Mouse (Mus musculus): ENCODE results near the gene Prkar2b. TPM values are rescaled to one million over a fixed set of nuclear protein-coding genes. Genes with fewer than 3 reads are reported as not detected.

The Prkar2b gene
- polyA plus RNA-seq, 1 experiment from 2014 or later, result 12.7 TPM

GRCm38 (mm10) chr12:32007646-32008045 lies 53.5 kb downstream of the Prkar2b start:
- Histone ChIP-seq H3K4me2 (ENCODE audit: low read depth, low read length) (no peak overlapping the region), H3K36me3 (ENCODE audit: control insufficient read depth, insufficient read depth, low read length) (no peaks in the 10 kb centered on the region), H3K4me1 (ENCODE audit: control insufficient read depth, insufficient read depth, low read length) (no peaks in the 10 kb centered on the region), H3K9me3 (ENCODE audit: control insufficient read depth, low read length) (peaks cover 5% of the 10 kb centered on the region; the same call in 1 of the 2 replicates), H3K4me3 (ENCODE audit: low read length) (no peak overlapping the region), H3K9ac (ENCODE audit: low read depth, low read length) (no peak overlapping the region), H3K27ac (ENCODE audit: low read length) (no peak overlapping the region), H3K27me3 (replicated peaks; ENCODE audit: control insufficient read depth, insufficient read depth, low read length) (no peaks in the 10 kb centered on the region)
- WGBS, result 78% methylated on average over 4 of the region's 4 CpGs
- ATAC-seq, result no peak

GRCm38 (mm10) chr12:32007040-32007439 lies 54.1 kb downstream of the Prkar2b start:
- no peaks in the 10 kb centered on the region for H3K27me3 ChIP-seq (replicated peaks; ENCODE audit: control insufficient read depth, insufficient read depth, low read length)
- H3K9ac ChIP-seq (ENCODE audit: low read depth, low read length), result no peak overlapping the region
- no peak overlapping the region for H3K4me2 ChIP-seq (ENCODE audit: low read depth, low read length)
- 92% methylated on average over 8 of the region's 8 CpGs for WGBS
- no peaks in the 10 kb centered on the region for H3K4me1 ChIP-seq (ENCODE audit: control insufficient read depth, insufficient read depth, low read length)
- no peaks in the 10 kb centered on the region for H3K36me3 ChIP-seq (ENCODE audit: control insufficient read depth, insufficient read depth, low read length)
- ATAC-seq, result no peak
- no peak overlapping the region for H3K4me3 ChIP-seq (ENCODE audit: low read length)
- no peak overlapping the region for H3K27ac ChIP-seq (ENCODE audit: low read length)
- H3K9me3 ChIP-seq (ENCODE audit: control insufficient read depth, low read length), result peaks cover 5% of the 10 kb centered on the region; the same call in 1 of the 2 replicates

GRCm38 (mm10) chr12:32006391-32006929 lies 54.6 kb downstream of the Prkar2b start:
- 83% methylated on average over 10 of the region's 10 CpGs for WGBS
- peaks cover 5% of the 10 kb centered on the region; the same call in 1 of the 2 replicates for H3K9me3 ChIP-seq (ENCODE audit: control insufficient read depth, low read length)
- no peaks in the 10 kb centered on the region for H3K27me3 ChIP-seq (replicated peaks; ENCODE audit: control insufficient read depth, insufficient read depth, low read length)
- no peaks in the 10 kb centered on the region for H3K4me1 ChIP-seq (ENCODE audit: control insufficient read depth, insufficient read depth, low read length)
- H3K9ac ChIP-seq (ENCODE audit: low read depth, low read length), result no peak overlapping the region
- no peak overlapping the region for H3K4me3 ChIP-seq (ENCODE audit: low read length)
- no peak overlapping the region for H3K4me2 ChIP-seq (ENCODE audit: low read depth, low read length)
- H3K36me3 ChIP-seq (ENCODE audit: control insufficient read depth, insufficient read depth, low read length), result no peaks in the 10 kb centered on the region
- no peak overlapping the region for H3K27ac ChIP-seq (ENCODE audit: low read length)
- ATAC-seq, result no peak

- 87% methylated on average over 7 of the region's 7 CpGs for WGBS
- H3K4me3 ChIP-seq (ENCODE audit: low read length), result no peak overlapping the region
- H3K27me3 ChIP-seq (replicated peaks; ENCODE audit: control insufficient read depth, insufficient read depth, low read length), result no peaks in the 10 kb centered on the region
Observed at GRCm38 (mm10) chr12:32000464-32000863, 60.6 kb downstream of the Prkar2b start.

GRCm38 (mm10) chr12:31998706-31999105 lies 62.4 kb downstream of the Prkar2b start:
- Histone ChIP-seq H3K36me3 (ENCODE audit: control insufficient read depth, insufficient read depth, low read length) (no peaks in the 10 kb centered on the region), H3K27ac (ENCODE audit: low read length) (no peak overlapping the region), H3K9ac (ENCODE audit: low read depth, low read length) (no peak overlapping the region), H3K4me3 (ENCODE audit: low read length) (no peak overlapping the region), H3K9me3 (ENCODE audit: control insufficient read depth, low read length) (no peaks in the 10 kb centered on the region), H3K4me1 (ENCODE audit: control insufficient read depth, insufficient read depth, low read length) (peaks cover 2% of the 10 kb centered on the region; the same call in 1 of the 2 replicates), H3K4me2 (ENCODE audit: low read depth, low read length) (no peak overlapping the region), H3K27me3 (replicated peaks; ENCODE audit: control insufficient read depth, insufficient read depth, low read length) (no peaks in the 10 kb centered on the region)
- no peak for ATAC-seq
- 84% methylated on average over 5 of the region's 5 CpGs for WGBS

More at GRCm38 (mm10) chr12:32000464-32000863, 60.6 kb downstream of the Prkar2b start:
- no peak for ATAC-seq
- H3K36me3 ChIP-seq (ENCODE audit: control insufficient read depth, insufficient read depth, low read length), result no peaks in the 10 kb centered on the region
- peaks cover 2% of the 10 kb centered on the region; the same call in 1 of the 2 replicates for H3K4me1 ChIP-seq (ENCODE audit: control insufficient read depth, insufficient read depth, low read length)
- no peaks in the 10 kb centered on the region for H3K9me3 ChIP-seq (ENCODE audit: control insufficient read depth, low read length)
- H3K27ac ChIP-seq (ENCODE audit: low read length), result no peak overlapping the region
- no peak overlapping the region for H3K4me2 ChIP-seq (ENCODE audit: low read depth, low read length)
- no peak overlapping the region for H3K9ac ChIP-seq (ENCODE audit: low read depth, low read length)

- peaks cover 2% of the 10 kb centered on the region; the same call in 1 of the 2 replicates for H3K4me1 ChIP-seq (ENCODE audit: control insufficient read depth, insufficient read depth, low read length)
- H3K4me3 ChIP-seq (ENCODE audit: low read length), result no peak overlapping the region
- no peak overlapping the region for H3K27ac ChIP-seq (ENCODE audit: low read length)
- no peaks in the 10 kb centered on the region for H3K9me3 ChIP-seq (ENCODE audit: control insufficient read depth, low read length)
- no peak overlapping the region for H3K4me2 ChIP-seq (ENCODE audit: low read depth, low read length)
- no peaks in the 10 kb centered on the region for H3K27me3 ChIP-seq (replicated peaks; ENCODE audit: control insufficient read depth, insufficient read depth, low read length)
- H3K9ac ChIP-seq (ENCODE audit: low read depth, low read length), result no peak overlapping the region
- H3K36me3 ChIP-seq (ENCODE audit: control insufficient read depth, insufficient read depth, low read length), result no peaks in the 10 kb centered on the region
- 68% methylated on average over 3 of the region's 3 CpGs for WGBS
- no peak for ATAC-seq
Observed at GRCm38 (mm10) chr12:31997328-31997878, 63.7 kb downstream of the Prkar2b start.

GRCm38 (mm10) chr12:31996877-31997276 lies 64.2 kb downstream of the Prkar2b start:
- WGBS, result 49% methylated on average over 5 of the region's 5 CpGs
- H3K9me3 ChIP-seq (ENCODE audit: control insufficient read depth, low read length), result no peaks in the 10 kb centered on the region
- no peak overlapping the region for H3K9ac ChIP-seq (ENCODE audit: low read depth, low read length)
- H3K4me1 ChIP-seq (ENCODE audit: control insufficient read depth, insufficient read depth, low read length), result peaks cover 2% of the 10 kb centered on the region; the same call in 1 of the 2 replicates
- no peak overlapping the region for H3K27ac ChIP-seq (ENCODE audit: low read length)
- H3K27me3 ChIP-seq (replicated peaks; ENCODE audit: control insufficient read depth, insufficient read depth, low read length), result no peaks in the 10 kb centered on the region
- H3K4me3 ChIP-seq (ENCODE audit: low read length), result no peak overlapping the region
- no peak overlapping the region for H3K4me2 ChIP-seq (ENCODE audit: low read depth, low read length)
- peak; percentile 74 for ATAC-seq
- no peaks in the 10 kb centered on the region for H3K36me3 ChIP-seq (ENCODE audit: control insufficient read depth, insufficient read depth, low read length)

- Histone ChIP-seq H3K36me3 (ENCODE audit: control insufficient read depth, insufficient read depth, low read length) (no peaks in the 10 kb centered on the region), H3K4me1 (ENCODE audit: control insufficient read depth, insufficient read depth, low read length) (no peaks in the 10 kb centered on the region), H3K9ac (ENCODE audit: low read depth, low read length) (no peak overlapping the region), H3K27me3 (replicated peaks; ENCODE audit: control insufficient read depth, insufficient read depth, low read length) (no peaks in the 10 kb centered on the region), H3K9me3 (ENCODE audit: control insufficient read depth, low read length) (no peaks in the 10 kb centered on the region), H3K4me2 (ENCODE audit: low read depth, low read length) (no peak overlapping the region), H3K4me3 (ENCODE audit: low read length) (no peak overlapping the region), H3K27ac (ENCODE audit: low read length) (no peak overlapping the region)
- peak; percentile 83 for ATAC-seq
- 71% methylated on average over 4 of the region's 4 CpGs for WGBS
Observed at GRCm38 (mm10) chr12:31990575-31990974, 70.5 kb downstream of the Prkar2b start.

GRCm38 (mm10) chr12:31989726-31990125 lies 71.4 kb downstream of the Prkar2b start:
- Histone ChIP-seq H3K4me3 (ENCODE audit: low read length) (no peak overlapping the region), H3K4me2 (ENCODE audit: low read depth, low read length) (no peak overlapping the region), H3K9ac (ENCODE audit: low read depth, low read length) (no peak overlapping the region), H3K27me3 (replicated peaks; ENCODE audit: control insufficient read depth, insufficient read depth, low read length) (no peaks in the 10 kb centered on the region), H3K27ac (ENCODE audit: low read length) (no peak overlapping the region), H3K4me1 (ENCODE audit: control insufficient read depth, insufficient read depth, low read length) (no peaks in the 10 kb centered on the region), H3K9me3 (ENCODE audit: control insufficient read depth, low read length) (no peaks in the 10 kb centered on the region), H3K36me3 (ENCODE audit: control insufficient read depth, insufficient read depth, low read length) (no peaks in the 10 kb centered on the region)
- peak; percentile 76 for ATAC-seq

GRCm38 (mm10) chr12:31986463-31986862 lies 74.6 kb downstream of the Prkar2b start:
- ATAC-seq, result no peak
- no peak overlapping the region for H3K4me2 ChIP-seq (ENCODE audit: low read depth, low read length)
- no peaks in the 10 kb centered on the region for H3K4me1 ChIP-seq (ENCODE audit: control insufficient read depth, insufficient read depth, low read length)
- no peak overlapping the region for H3K27ac ChIP-seq (ENCODE audit: low read length)
- no peak overlapping the region for H3K4me3 ChIP-seq (ENCODE audit: low read length)
- no peaks in the 10 kb centered on the region for H3K36me3 ChIP-seq (ENCODE audit: control insufficient read depth, insufficient read depth, low read length)
- WGBS, result 92% methylated on average over 2 of the region's 2 CpGs
- no peaks in the 10 kb centered on the region for H3K9me3 ChIP-seq (ENCODE audit: control insufficient read depth, low read length)
- H3K9ac ChIP-seq (ENCODE audit: low read depth, low read length), result no peak overlapping the region
- H3K27me3 ChIP-seq (replicated peaks; ENCODE audit: control insufficient read depth, insufficient read depth, low read length), result no peaks in the 10 kb centered on the region

All from intestine, embryonic 16.5 days (tissue).